Comparison of ENCODE assay signal across 31 mouse cellular contexts in genomic region chr14:102673724-102674123, GRCm38 (mm10).
DNase-seq lines count a peak whose midpoint lies in the region; ATAC-seq and TF ChIP-seq lines count a peak whose summit lies in the region.
"Had no signal": no experiment of that assay in that cellular context is flagged by ENCODE, and none has a peak within 500 bp of the region (broad histone marks: within the 10 kb centered on the region; RNA-seq: fewer than 3 reads in every experiment).

No protein-coding gene starts in this region.

- no peak for TF ChIP-seq POLR2A in kidney, adult 2 months (IDR thresholded peaks at IDR 0.05; ENCODE audit: low read depth, low read length)

- H3K9me3 ChIP-seq in forebrain, embryonic 14.5 days (replicated peaks; ENCODE audit: control insufficient read depth, low read length): no peaks in the 10 kb centered on the region
- no peaks in the 10 kb centered on the region for H3K9me3 ChIP-seq in forebrain, embryonic 11.5 days (ENCODE audit: control insufficient read depth, low read length)
- H3K9me3 ChIP-seq in kidney, embryonic 14.5 days (ENCODE audit: control insufficient read depth, low read length): no peaks in the 10 kb centered on the region
- no peaks in the 10 kb centered on the region for H3K9me3 ChIP-seq in midbrain, embryonic 11.5 days (ENCODE audit: control insufficient read depth, low read length)
- no peaks in the 10 kb centered on the region for H3K9me3 ChIP-seq in midbrain, embryonic 13.5 days
- H3K9me3 ChIP-seq in forebrain, postnatal 0 days (ENCODE audit: low read length): no peaks in the 10 kb centered on the region
- H3K9me3 ChIP-seq: heart, embryonic 13.5 days; limb, embryonic 10.5 days; limb, embryonic 15.5 days; liver, embryonic 13.5 days; neural tube, embryonic 12.5 days had no signal

- no peaks in the 10 kb centered on the region for H3K27me3 ChIP-seq in forebrain, embryonic 14.5 days (replicated peaks; ENCODE audit: control insufficient read depth, insufficient read depth, low read length)
- no peaks in the 10 kb centered on the region for H3K27me3 ChIP-seq in forebrain, embryonic 11.5 days (ENCODE audit: control insufficient read depth, insufficient read depth, low read length)
- no peaks in the 10 kb centered on the region for H3K27me3 ChIP-seq in kidney, embryonic 14.5 days (ENCODE audit: control insufficient read depth, insufficient read depth, low read length)
- no peaks in the 10 kb centered on the region; the same call in 1 of the 2 replicates for H3K27me3 ChIP-seq in kidney, adult 2 months (replicated peaks; ENCODE audit: control insufficient read depth, insufficient read depth, low read length)
- no peaks in the 10 kb centered on the region for H3K27me3 ChIP-seq in midbrain, embryonic 11.5 days (ENCODE audit: control insufficient read depth, insufficient read depth, low read length)
- no peaks in the 10 kb centered on the region for H3K27me3 ChIP-seq in midbrain, embryonic 13.5 days
- no peaks in the 10 kb centered on the region for H3K27me3 ChIP-seq in forebrain, postnatal 0 days (ENCODE audit: insufficient read depth, low read length)
- H3K27me3 ChIP-seq: heart, embryonic 13.5 days; limb, embryonic 15.5 days; liver, embryonic 13.5 days; neural tube, embryonic 12.5 days had no signal

- H3K4me1 ChIP-seq in forebrain, embryonic 14.5 days (ENCODE audit: control insufficient read depth, insufficient read depth, low read length): no peaks in the 10 kb centered on the region; the same call in 1 of the 2 replicates
- no peaks in the 10 kb centered on the region for H3K4me1 ChIP-seq in forebrain, embryonic 11.5 days (replicated peaks; ENCODE audit: control insufficient read depth, insufficient read depth, low read length)
- H3K4me1 ChIP-seq in kidney, embryonic 14.5 days (ENCODE audit: control insufficient read depth, insufficient read depth, low read length): no peaks in the 10 kb centered on the region
- H3K4me1 ChIP-seq in kidney, adult 2 months (ENCODE audit: control insufficient read depth, insufficient read depth, low read length): no peaks in the 10 kb centered on the region
- no peaks in the 10 kb centered on the region for H3K4me1 ChIP-seq in midbrain, embryonic 11.5 days (ENCODE audit: control insufficient read depth, insufficient read depth, low read length)
- H3K4me1 ChIP-seq in midbrain, embryonic 13.5 days (replicated peaks): no peaks in the 10 kb centered on the region
- no peaks in the 10 kb centered on the region for H3K4me1 ChIP-seq in forebrain, postnatal 0 days (ENCODE audit: insufficient read depth)
- H3K4me1 ChIP-seq: heart, embryonic 13.5 days; limb, embryonic 10.5 days; limb, embryonic 15.5 days; liver, embryonic 13.5 days; neural tube, embryonic 12.5 days had no signal

- no peak for TF ChIP-seq CTCF in kidney, adult 2 months (conservative IDR thresholded peaks at IDR 0.05; ENCODE audit: insufficient read depth, insufficient read length, low read depth, low read length)
- no peak for TF ChIP-seq CTCF in forebrain, postnatal 0 days (IDR thresholded peaks at IDR 0.05; ENCODE audit: low read depth)

- no peak overlapping the region for H3K4me2 ChIP-seq in forebrain, embryonic 14.5 days (ENCODE audit: low read length)
- no peak overlapping the region for H3K4me2 ChIP-seq in forebrain, embryonic 11.5 days (ENCODE audit: low read depth, low read length, severe bottlenecking)
- H3K4me2 ChIP-seq in kidney, embryonic 14.5 days (replicated peaks; ENCODE audit: low read depth, low read length): no peak overlapping the region
- H3K4me2 ChIP-seq in midbrain, embryonic 11.5 days: no peak overlapping the region
- H3K4me2 ChIP-seq in midbrain, embryonic 13.5 days (replicated peaks): no peak overlapping the region
- no peak overlapping the region for H3K4me2 ChIP-seq in forebrain, postnatal 0 days (ENCODE audit: low read depth)
- H3K4me2 ChIP-seq: heart, embryonic 13.5 days; limb, embryonic 15.5 days; liver, embryonic 13.5 days; neural tube, embryonic 12.5 days had no signal

- DNase-seq in forebrain, embryonic 14.5 days (ENCODE audit: low spot score): peak; percentile 64
- no peak for DNase-seq in forebrain, embryonic 11.5 days (ENCODE audit: low spot score)
- DNase-seq in kidney, adult 2 months: no peak
- peak; percentile 76 for DNase-seq in midbrain, embryonic 11.5 days (ENCODE audit: low spot score, missing footprints)
- peak; percentile 20 for DNase-seq in forebrain, postnatal 0 days
- DNase-seq: adrenal gland, postnatal 25 days; cerebellum, adult 2 months; cerebellum, postnatal 25 days; heart, adult 2 months; heart, postnatal 10 days; kidney, adult 11 months; kidney, postnatal 4 days; liver, embryonic 13.5 days; lung, adult 18-20 months; lung, postnatal 10 days; right cerebral cortex, adult 18-20 months; right cerebral cortex, postnatal 4 days; thymus, adult 18-20 months; thymus, postnatal 25 days had no signal

- no peak overlapping the region for H3K4me3 ChIP-seq in forebrain, embryonic 14.5 days (ENCODE audit: low read depth, low read length)
- H3K4me3 ChIP-seq in forebrain, embryonic 11.5 days (ENCODE audit: low read depth, low read length): no peak overlapping the region
- H3K4me3 ChIP-seq in kidney, embryonic 14.5 days (ENCODE audit: low read length): no peak overlapping the region
- H3K4me3 ChIP-seq in kidney, adult 2 months (ENCODE audit: insufficient read depth, low read depth, low read length): no peak overlapping the region
- no peak overlapping the region for H3K4me3 ChIP-seq in midbrain, embryonic 11.5 days (ENCODE audit: low read depth, low read length)
- no peak overlapping the region for H3K4me3 ChIP-seq in midbrain, embryonic 13.5 days (replicated peaks)
- no peak overlapping the region for H3K4me3 ChIP-seq in forebrain, postnatal 0 days (ENCODE audit: low read depth, low read length)
- H3K4me3 ChIP-seq: heart, adult 2 months; heart, embryonic 13.5 days; limb, embryonic 10.5 days; limb, embryonic 15.5 days; liver, embryonic 13.5 days; myocyte; neural tube, embryonic 12.5 days had no signal

- H3K36me3 ChIP-seq in forebrain, embryonic 14.5 days (ENCODE audit: control insufficient read depth, insufficient read depth, low read length): no peaks in the 10 kb centered on the region
- no peaks in the 10 kb centered on the region for H3K36me3 ChIP-seq in forebrain, embryonic 11.5 days (ENCODE audit: control insufficient read depth, insufficient read depth, low read length)
- no peaks in the 10 kb centered on the region for H3K36me3 ChIP-seq in kidney, embryonic 14.5 days (ENCODE audit: control insufficient read depth, insufficient read depth, low read length)
- no peaks in the 10 kb centered on the region for H3K36me3 ChIP-seq in kidney, adult 2 months (ENCODE audit: control insufficient read depth, insufficient read depth, low read length)
- H3K36me3 ChIP-seq in midbrain, embryonic 11.5 days (ENCODE audit: control insufficient read depth, insufficient read depth, low read length): no peaks in the 10 kb centered on the region
- H3K36me3 ChIP-seq in midbrain, embryonic 13.5 days: no peaks in the 10 kb centered on the region
- H3K36me3 ChIP-seq in forebrain, postnatal 0 days (ENCODE audit: insufficient read depth): no peaks in the 10 kb centered on the region
- H3K36me3 ChIP-seq: heart, embryonic 13.5 days; limb, embryonic 10.5 days; limb, embryonic 15.5 days; liver, embryonic 13.5 days; neural tube, embryonic 12.5 days had no signal

- WGBS in forebrain, embryonic 14.5 days: 25% methylated on average over 5 of the region's 5 CpGs
- 68% methylated on average over 5 of the region's 5 CpGs for WGBS in forebrain, embryonic 11.5 days
- 38% methylated on average over 5 of the region's 5 CpGs for WGBS in kidney, embryonic 14.5 days
- WGBS in kidney, adult 2 months: 48% methylated on average over 5 of the region's 5 CpGs
- WGBS in midbrain, embryonic 11.5 days: 75% methylated on average over 5 of the region's 5 CpGs
- WGBS in midbrain, embryonic 13.5 days: 69% methylated on average over 5 of the region's 5 CpGs
- WGBS in forebrain, postnatal 0 days: 24% methylated on average over 5 of the region's 5 CpGs

- H3K27ac ChIP-seq in forebrain, embryonic 14.5 days (ENCODE audit: low read depth, low read length): no peak overlapping the region
- H3K27ac ChIP-seq in forebrain, embryonic 11.5 days (ENCODE audit: low read depth, low read length): no peak overlapping the region
- no peak overlapping the region for H3K27ac ChIP-seq in kidney, embryonic 14.5 days (ENCODE audit: low read depth, low read length)
- no peak overlapping the region for H3K27ac ChIP-seq in kidney, adult 2 months (ENCODE audit: insufficient read depth, low read depth, low read length)
- no peak overlapping the region for H3K27ac ChIP-seq in midbrain, embryonic 11.5 days (ENCODE audit: low read depth, low read length)
- H3K27ac ChIP-seq in midbrain, embryonic 13.5 days: no peak overlapping the region
- H3K27ac ChIP-seq in forebrain, postnatal 0 days (ENCODE audit: low read depth, low read length): no peak overlapping the region
- H3K27ac ChIP-seq: heart, adult 2 months; heart, embryonic 13.5 days; limb, embryonic 10.5 days; limb, embryonic 15.5 days; liver, embryonic 13.5 days; macrophage; neural tube, embryonic 12.5 days; stomach, postnatal 0 days had no signal

- no peak overlapping the region for H3K9ac ChIP-seq in forebrain, embryonic 14.5 days (ENCODE audit: low read length)
- H3K9ac ChIP-seq in forebrain, embryonic 11.5 days (ENCODE audit: low read length): no peak overlapping the region
- no peak overlapping the region for H3K9ac ChIP-seq in kidney, embryonic 14.5 days (ENCODE audit: low read depth, low read length)
- H3K9ac ChIP-seq in midbrain, embryonic 11.5 days (ENCODE audit: low read length): no peak overlapping the region
- no peak overlapping the region for H3K9ac ChIP-seq in midbrain, embryonic 13.5 days (replicated peaks)
- no peak overlapping the region for H3K9ac ChIP-seq in forebrain, postnatal 0 days
- H3K9ac ChIP-seq: heart, embryonic 13.5 days; limb, embryonic 15.5 days; liver, embryonic 13.5 days; neural tube, embryonic 12.5 days had no signal

- ATAC-seq in forebrain, embryonic 14.5 days: peak; percentile 46; the same call in 1 of the 2 replicates
- ATAC-seq in forebrain, embryonic 11.5 days (replicated peaks; ENCODE audit: low FRiP score): no peak
- ATAC-seq in kidney, embryonic 14.5 days (ENCODE audit: low FRiP score, low TSS enrichment): peak; percentile 72; the same call in 1 of the 2 replicates
- no peak for ATAC-seq in midbrain, embryonic 11.5 days (ENCODE audit: low FRiP score)
- ATAC-seq in midbrain, embryonic 13.5 days: no peak
- ATAC-seq in forebrain, postnatal 0 days: peak; percentile 48; the same call in 1 of the 2 replicates
- ATAC-seq: CD4-positive, CD25-positive, alpha-beta regulatory T cell, adult 4 months; inflammation-experienced regulatory T-cells, adult 6 months; midbrain, embryonic 16.5 days had no signal

Comparison
In these comparisons a context has a peak if more than half of its experiments do, and no peak if none do; other contexts are left out.
1. ATAC-seq: peak in forebrain, embryonic 14.5 days (single experiment), kidney, embryonic 14.5 days (single experiment) and forebrain, postnatal 0 days (single experiment); none in forebrain, embryonic 11.5 days (single experiment), midbrain, embryonic 11.5 days (single experiment) and midbrain, embryonic 13.5 days (single experiment).
2. DNase-seq: peak in forebrain, embryonic 14.5 days (single experiment), midbrain, embryonic 11.5 days (single experiment) and forebrain, postnatal 0 days (single experiment); none in forebrain, embryonic 11.5 days (single experiment) and kidney, adult 2 months (single experiment).